In genomic region chr5:129724834-129725773, GRCm38 (mm10) we compare ENCODE assay signal across 8 mouse cellular contexts. TPM values are rescaled to one million over a fixed set of nuclear protein-coding genes. Genes with fewer than 3 reads are reported as not detected.
DNase-seq lines count a peak whose midpoint lies in the region; ATAC-seq lines count a peak whose summit lies in the region.

Nipsnap2 (plus strand) TSS chr5:129725063.

- H3K4me1 ChIP-seq in heart, embryonic 14.5 days (ENCODE audit: control insufficient read depth in 2 of 2, insufficient read depth in 2 of 2, low read length in 2 of 2), result peaks cover 20 to 32% of the 10 kb centered on the region in 2 experiments
- H3K4me1 ChIP-seq in liver, embryonic 13.5 days (replicated peaks), result peaks cover 60% of the 10 kb centered on the region
- peaks cover 35% of the 10 kb centered on the region for H3K4me1 ChIP-seq in stomach, embryonic 16.5 days (ENCODE audit: control insufficient read depth, insufficient read depth, low read length)

- H3K9me3 ChIP-seq in heart, embryonic 14.5 days (ENCODE audit: control insufficient read depth, low read length), result no peaks in the 10 kb centered on the region
- no peaks in the 10 kb centered on the region for H3K9me3 ChIP-seq in liver, embryonic 13.5 days (replicated peaks)
- no peaks in the 10 kb centered on the region for H3K9me3 ChIP-seq in stomach, embryonic 16.5 days (replicated peaks; ENCODE audit: control insufficient read depth, low read length)

- H3K27me3 ChIP-seq in heart, embryonic 14.5 days (ENCODE audit: control insufficient read depth, insufficient read depth, low read length), result no peaks in the 10 kb centered on the region
- H3K27me3 ChIP-seq in liver, embryonic 13.5 days, result no peaks in the 10 kb centered on the region
- H3K27me3 ChIP-seq in stomach, embryonic 16.5 days (ENCODE audit: control insufficient read depth, insufficient read depth, low read length), result no peaks in the 10 kb centered on the region

- DNase-seq in CD4-positive helper T cell, adult 2 months (ENCODE audit: low read depth, low spot score), result peak; percentile 92
- DNase-seq in brain, embryonic 18.5 days (ENCODE audit: low read depth, low spot score), result peak; percentile 47
- DNase-seq in fibroblast of lung, adult 2 months (ENCODE audit: low read depth), result peak; percentile 57
- DNase-seq in kidney, postnatal 14 days, result peak; percentile 96
- peak; percentile 81 for DNase-seq in liver, embryonic 13.5 days
- DNase-seq in neural tube, embryonic 10.5 days (ENCODE audit: extremely low spot score, low spot score), result peak; percentile 99

- H3K4me3 ChIP-seq in heart, embryonic 14.5 days (ENCODE audit: control insufficient read depth in 1 of 2, insufficient read depth in 1 of 2, low read depth in 1 of 2, low read length in 2 of 2), result peak within 1 kb of the TSS; percentile 83 to 95
- H3K4me3 ChIP-seq in liver, embryonic 13.5 days (replicated peaks), result peak within 1 kb of the TSS; percentile 92
- peak within 1 kb of the TSS; percentile 72 for H3K4me3 ChIP-seq in stomach, embryonic 16.5 days (replicated peaks; ENCODE audit: low read length)

- ATAC-seq in heart, embryonic 14.5 days (ENCODE audit: insufficient number of reproducible peaks, insufficient read depth, low FRiP score, low read depth), result peak; percentile 91
- ATAC-seq in liver, embryonic 13.5 days (ENCODE audit: low read depth), result peak; percentile 81
- peak; percentile 94 for ATAC-seq in stomach, embryonic 16.5 days (ENCODE audit: insufficient read depth, low FRiP score)

- H3K4me2 ChIP-seq in heart, embryonic 14.5 days (ENCODE audit: low read length), result peak within 1 kb of the TSS; percentile 70
- H3K4me2 ChIP-seq in liver, embryonic 13.5 days, result peak within 1 kb of the TSS; percentile 75
- peak within 1 kb of the TSS; percentile 51 for H3K4me2 ChIP-seq in stomach, embryonic 16.5 days (ENCODE audit: low read depth, low read length)

- H3K27ac ChIP-seq in heart, embryonic 14.5 days (replicated peaks in 1 of 2; ENCODE audit: control insufficient read depth in 1 of 2, insufficient read depth in 1 of 2, low read depth in 2 of 2, low read length in 2 of 2), result peak within 1 kb of the TSS; percentile 99 to 100
- H3K27ac ChIP-seq in liver, embryonic 13.5 days, result peak within 1 kb of the TSS; percentile 96
- H3K27ac ChIP-seq in stomach, embryonic 16.5 days (ENCODE audit: low read length), result peak within 1 kb of the TSS; percentile 96

- under 1% methylated on average over 81 of the region's 93 CpGs for WGBS in heart, embryonic 14.5 days
- under 1% methylated on average over 88 of the region's 93 CpGs for WGBS in liver, embryonic 13.5 days (ENCODE audit: insufficient replicate concordance)
- WGBS in stomach, embryonic 16.5 days, result under 1% methylated on average over 84 of the region's 93 CpGs

- peak within 1 kb of the TSS; percentile 96 for H3K9ac ChIP-seq in heart, embryonic 14.5 days (ENCODE audit: low read length)
- H3K9ac ChIP-seq in liver, embryonic 13.5 days, result peak within 1 kb of the TSS; percentile 96
- H3K9ac ChIP-seq in stomach, embryonic 16.5 days (ENCODE audit: low read length), result peak within 1 kb of the TSS; percentile 97

- peaks cover 6% of the 10 kb centered on the region; the same call in 1 of the 2 replicates for H3K36me3 ChIP-seq in heart, embryonic 14.5 days (ENCODE audit: control insufficient read depth, insufficient read depth, low read length)
- H3K36me3 ChIP-seq in liver, embryonic 13.5 days, result peaks cover 1% of the 10 kb centered on the region; the same call in 1 of the 2 replicates
- 0 out of 2 replicates have a peak, but pooled peaks cover 1% of the 10 kb centered on the region for H3K36me3 ChIP-seq in stomach, embryonic 16.5 days (ENCODE audit: control insufficient read depth, insufficient read depth, low read length)

RNA-seq across cellular contexts. Expression of gene Nipsnap2, which starts in this region (rescaled TPM):
- polyA plus RNA-seq in heart, embryonic 14.5 days (2014; fragmentation: Nextera tagmentation; extraction: Ambion mirVana), result 363 and 384 TPM in 2 replicates
- 28.4 and 29.7 TPM in 2 replicates for polyA plus RNA-seq in liver, embryonic 13.5 days (2015; fragmentation: Nextera tagmentation; extraction: Ambion mirVana)
- 86.3 and 103 TPM in 2 replicates for polyA plus RNA-seq in stomach, embryonic 16.5 days (2015; fragmentation: Nextera tagmentation; extraction: Ambion mirVana)

Comparison
In these comparisons a context has a peak if more than half of its experiments do, and no peak if none do; other contexts are left out.
1. Peak in every context shown above with its lines: DNase-seq, ATAC-seq, H3K4me3 ChIP-seq and H3K27ac ChIP-seq.
2. DNase-seq: peak in every context shown above with its lines; median percentile 99 in neural tube, embryonic 10.5 days; 96 in kidney, postnatal 14 days; 92 in CD4-positive helper T cell, adult 2 months; 81 in liver, embryonic 13.5 days; 57 in fibroblast of lung, adult 2 months; 47 in brain, embryonic 18.5 days.